Mouse (Mus musculus): ENCODE measurements around the gene Prkaa1. TPM values are rescaled to one million over a fixed set of nuclear protein-coding genes. Genes with fewer than 3 reads are reported as not detected.
"Not testable (repeated sequence)": the region's sequence is repeated elsewhere in the genome, so short reads cannot be mapped to it uniquely, and the experiment has no call there.

Gene Prkaa1
- polyA plus RNA-seq, 1 experiment = 20.6 TPM

DNA sequence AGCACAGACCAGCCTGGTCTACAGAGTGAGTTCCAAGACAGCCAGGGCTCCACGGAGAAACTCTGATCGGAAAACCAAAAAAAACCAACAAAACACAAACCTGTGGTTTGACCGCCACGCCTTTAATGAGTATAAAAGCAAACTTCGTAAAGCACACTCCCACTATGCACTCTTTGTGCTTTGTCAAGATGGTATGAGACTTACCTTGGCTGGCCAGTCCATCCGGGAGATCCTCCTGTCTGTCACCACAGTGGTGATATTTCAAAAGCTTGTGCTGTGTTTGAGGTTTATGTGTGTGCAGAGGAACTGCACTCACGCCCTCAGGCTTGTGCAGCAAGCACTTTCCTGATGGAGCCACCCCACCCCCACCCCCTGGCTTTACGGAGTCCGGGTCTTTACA is 61.6 kb downstream of the Prkaa1 start:
- no peak for TF ChIP-seq CTCF (IDR thresholded peaks at IDR 0.05; ENCODE audit: borderline replicate concordance, insufficient read depth, low read depth, low read length)
- TF ChIP-seq POLR2A (IDR thresholded peaks at IDR 0.05; ENCODE audit: borderline replicate concordance, insufficient read depth, low read length) = no peak
- Histone ChIP-seq H3K27me3 (ENCODE audit: control insufficient read depth, insufficient read depth, low read length) (no peaks in the 10 kb centered on the region), H3K27ac (ENCODE audit: insufficient read depth, low read length) (no peak overlapping the region), H3K4me1 (ENCODE audit: control insufficient read depth, insufficient read depth, low read length) (peaks cover 5% of the 10 kb centered on the region; the same call in 1 of the 2 replicates), H3K4me3 (replicated peaks; ENCODE audit: insufficient read depth, low read depth, low read length) (no peak overlapping the region)
- no peak for DNase-seq
- 91% methylated on average over 9 of the region's 9 CpGs for WGBS

DNA sequence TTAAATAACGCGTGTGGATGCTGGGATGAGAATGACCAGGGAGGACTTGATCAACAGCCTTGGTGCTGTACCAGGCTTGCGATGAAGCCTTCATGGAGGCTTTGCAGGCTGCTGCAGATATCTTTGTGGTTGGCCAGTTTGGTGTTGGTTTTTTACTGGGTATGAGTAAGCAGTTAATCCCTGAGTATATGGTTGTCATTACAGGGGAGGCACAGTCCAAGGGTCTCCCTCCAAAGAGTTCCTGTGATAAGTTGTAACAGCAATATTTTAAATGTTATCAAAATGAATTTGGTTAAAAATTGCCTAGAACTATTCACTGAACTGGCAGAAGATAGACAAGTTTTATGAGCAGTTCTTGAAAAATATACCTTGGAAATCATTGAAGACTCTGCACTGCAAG is 65.5 kb downstream of the Prkaa1 start:
- H3K27me3 ChIP-seq (ENCODE audit: control insufficient read depth, insufficient read depth, low read length) = no peaks in the 10 kb centered on the region
- no peak overlapping the region for H3K4me3 ChIP-seq (replicated peaks; ENCODE audit: insufficient read depth, low read depth, low read length)
- no peak for TF ChIP-seq CTCF (IDR thresholded peaks at IDR 0.05; ENCODE audit: borderline replicate concordance, insufficient read depth, low read depth, low read length)
- no peak for TF ChIP-seq POLR2A (IDR thresholded peaks at IDR 0.05; ENCODE audit: borderline replicate concordance, insufficient read depth, low read length)
- WGBS = 100% methylated on average over 3 of the region's 3 CpGs
- no peak overlapping the region for H3K27ac ChIP-seq (ENCODE audit: insufficient read depth, low read length)
- DNase-seq = no peak
- H3K4me1 ChIP-seq (ENCODE audit: control insufficient read depth, insufficient read depth, low read length) = peaks cover 5% of the 10 kb centered on the region; the same call in 1 of the 2 replicates

- no peaks in the 10 kb centered on the region for H3K4me1 ChIP-seq (ENCODE audit: control insufficient read depth, insufficient read depth, low read length)
- no peak overlapping the region for H3K4me3 ChIP-seq (replicated peaks; ENCODE audit: insufficient read depth, low read depth, low read length)
- WGBS = 95% methylated on average over 6 of the region's 6 CpGs
- H3K27ac ChIP-seq (ENCODE audit: insufficient read depth, low read length) = no peak overlapping the region
- DNase-seq = no peak
- TF ChIP-seq POLR2A (IDR thresholded peaks at IDR 0.05; ENCODE audit: borderline replicate concordance, insufficient read depth, low read length) = no peak
- no peak for TF ChIP-seq CTCF (IDR thresholded peaks at IDR 0.05; ENCODE audit: borderline replicate concordance, insufficient read depth, low read depth, low read length)
- no peaks in the 10 kb centered on the region for H3K27me3 ChIP-seq (ENCODE audit: control insufficient read depth, insufficient read depth, low read length)
These were observed 76.8 kb downstream of the Prkaa1 start for GRCm38 (mm10) chr15:5220491-5220890.

DNA sequence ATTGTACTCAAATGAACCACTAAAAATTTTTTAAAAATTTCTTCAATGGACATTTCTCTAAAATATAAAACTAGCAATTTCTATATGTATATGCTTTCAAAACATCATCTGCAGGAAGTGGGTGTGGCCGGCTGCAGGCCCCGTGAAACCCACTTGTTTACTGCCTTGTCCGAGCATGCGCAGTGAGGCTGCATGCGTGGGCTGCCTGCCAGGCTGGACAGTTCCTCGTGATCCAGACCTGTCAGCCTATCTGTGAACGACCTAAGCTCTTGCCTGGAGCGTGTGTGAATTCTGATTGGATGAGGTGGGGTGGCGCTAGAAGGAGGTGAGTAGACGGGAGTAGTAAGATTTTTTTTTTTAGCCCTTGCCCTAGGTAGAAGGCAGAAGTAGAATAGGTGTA is 87.1 kb downstream of the Prkaa1 start:
- not testable (repeated sequence) for H3K4me1 ChIP-seq (ENCODE audit: control insufficient read depth, insufficient read depth, low read length); DNase-seq; H3K27ac ChIP-seq (ENCODE audit: insufficient read depth, low read length); H3K4me3 ChIP-seq (replicated peaks; ENCODE audit: insufficient read depth, low read depth, low read length); H3K27me3 ChIP-seq (ENCODE audit: control insufficient read depth, insufficient read depth, low read length)
- WGBS = 82% methylated on average over 10 of the region's 10 CpGs

Other genes starting within 250 kb of the Prkaa1 start
- gene Mroh2b, start 245.1 kb upstream of the Prkaa1 start, polyA plus RNA-seq (2012; rRNA removed) = not detected in 2 replicates
- 0.03 and 0.07 TPM in 2 replicates for gene C7, start 80.1 kb upstream of the Prkaa1 start, polyA plus RNA-seq (2012; rRNA removed)
- gene Card6, start 35.3 kb upstream of the Prkaa1 start, polyA plus RNA-seq (2012; rRNA removed) = 0.59 and 0.70 TPM in 2 replicates
- 845 and 981 TPM in 2 replicates for gene Rpl37, start 27.2 kb upstream of the Prkaa1 start, polyA plus RNA-seq (2012; rRNA removed)
- 55.4 and 59.6 TPM in 2 replicates for gene Ttc33, start 41.7 kb downstream of the Prkaa1 start, polyA plus RNA-seq (2012; rRNA removed)
- gene Ptger4, start 100.3 kb downstream of the Prkaa1 start, polyA plus RNA-seq (2012; rRNA removed) = 1.1 and 1.2 TPM in 2 replicates